Mouse (Mus musculus): ENCODE measurements around the gene Pms1. TPM values are rescaled to one million over a fixed set of nuclear protein-coding genes. Genes with fewer than 3 reads are reported as not detected.

The Pms1 gene
- total and polyA plus RNA-seq, 3 experiments = 16.7 to 23.2 (median 16.8) TPM

DNA sequence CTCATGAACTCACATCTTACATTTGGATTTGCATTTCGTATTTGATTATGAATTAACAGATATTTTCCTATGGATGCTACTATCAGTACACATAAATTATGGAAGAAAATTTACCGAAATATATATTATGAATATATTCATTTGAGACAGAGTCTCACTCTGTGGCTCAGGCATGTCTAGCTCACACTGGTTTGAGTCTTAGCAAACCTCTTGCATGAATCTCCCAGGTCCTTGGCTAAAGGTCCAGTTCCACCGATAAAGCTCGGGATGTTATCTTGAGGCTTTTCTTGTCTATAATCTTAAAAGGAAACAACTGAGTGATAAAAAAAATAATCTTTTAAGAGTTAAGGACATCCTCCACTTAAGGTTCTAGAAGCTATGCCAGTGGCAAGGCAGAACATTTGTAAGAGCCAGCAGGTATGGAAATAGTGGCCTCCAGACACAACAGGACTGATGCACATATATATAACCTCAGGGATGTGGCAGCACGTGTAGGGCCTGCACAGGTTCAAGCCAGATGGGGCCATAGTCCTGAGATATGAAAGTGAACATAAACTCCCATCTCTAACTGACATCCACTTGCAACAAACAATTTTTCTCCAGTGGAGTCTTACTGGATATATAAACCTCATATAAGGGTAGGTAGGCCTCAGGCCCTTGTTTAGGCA is 28.1 kb upstream of the Pms1 start:
- no peak for TF ChIP-seq POLR2A (IDR thresholded peaks at IDR 0.05; ENCODE audit: low read depth, low read length)
- no peak for TF ChIP-seq BHLHE40 (IDR thresholded peaks at IDR 0.05; ENCODE audit: low read depth, low read length)
- no peak for TF ChIP-seq MEF2A (IDR thresholded peaks at IDR 0.05; ENCODE audit: borderline replicate concordance, low read depth, low read length)
- TF ChIP-seq MAZ (IDR thresholded peaks at IDR 0.05; ENCODE audit: low read depth, low read length) = no peak
- TF ChIP-seq ZMIZ1 (IDR thresholded peaks at IDR 0.05; ENCODE audit: low read depth, low read length) = no peak
- TF ChIP-seq USF2 (conservative IDR thresholded peaks at IDR 0.05; ENCODE audit: low read depth, low read length) = no peak
- no peak for TF ChIP-seq ZC3H11A (IDR thresholded peaks at IDR 0.05; ENCODE audit: low read depth, low read length)
- no peak for TF ChIP-seq CTCF (conservative IDR thresholded peaks at IDR 0.05 in 1 of 2, IDR thresholded peaks at IDR 0.05 in 1 of 2; ENCODE audit: low read depth in 2 of 2, low read length in 2 of 2)
- TF ChIP-seq KAT2A (IDR thresholded peaks at IDR 0.05; ENCODE audit: insufficient replicate concordance, low read length) = no peak
- TF ChIP-seq RAD21 (IDR thresholded peaks at IDR 0.05; ENCODE audit: low read depth, low read length) = no peak
- no peak for TF ChIP-seq ZNF384 (IDR thresholded peaks at IDR 0.05; ENCODE audit: low read depth, low read length)
- TF ChIP-seq ZKSCAN1 (IDR thresholded peaks at IDR 0.05; ENCODE audit: borderline replicate concordance, low read depth, low read length) = no peak
- TF ChIP-seq NRF1 (IDR thresholded peaks at IDR 0.05; ENCODE audit: low read depth, low read length) = no peak
- in situ Hi-C loops (cut with MboI; ENCODE audit: low pct_ligation_motif_present, low pct_unique_long_range_greater_than_20kb, low sequenced_read_pairs) = no loop called here
- no peak overlapping the region for H3K9ac ChIP-seq (ENCODE audit: insufficient read depth, low read depth)
- H3K4me1 ChIP-seq (ENCODE audit: control insufficient read depth in 1 of 2, insufficient read depth in 2 of 2) = no peaks in the 10 kb centered on the region
- no peaks in the 10 kb centered on the region for H3K27me3 ChIP-seq (replicated peaks)
- no peaks in the 10 kb centered on the region for H3K79me2 ChIP-seq (replicated peaks; ENCODE audit: control insufficient read depth, extremely low read depth, insufficient read depth, poor library complexity, severe bottlenecking)
- dilution Hi-C loops (cut with MboI; ENCODE audit: extremely low pct_ligation_motif_present, extremely low pct_unique_long_range_greater_than_20kb, low sequenced_read_pairs) = no loop called here
- DNase-seq (ENCODE audit: extremely low read depth) = no peak
- H3K4me3 ChIP-seq (replicated peaks in 1 of 3; ENCODE audit: low read depth in 2 of 3, low read length in 2 of 3, poor library complexity in 1 of 3) = no peak overlapping the region
- H3K4me2 ChIP-seq (ENCODE audit: insufficient read depth, low read depth, poor library complexity, severe bottlenecking) = no peak overlapping the region
- H3K27ac ChIP-seq (ENCODE audit: insufficient read depth, low read depth) = no peak overlapping the region
- H3K9me3 ChIP-seq (replicated peaks; ENCODE audit: low read length) = no peaks in the 10 kb centered on the region
- peaks cover 11 to 30% of the 10 kb centered on the region in 2 experiments for H3K36me3 ChIP-seq (replicated peaks in 1 of 2; ENCODE audit: control insufficient read depth in 1 of 2, insufficient read depth in 1 of 2, low read length in 1 of 2)

DNA sequence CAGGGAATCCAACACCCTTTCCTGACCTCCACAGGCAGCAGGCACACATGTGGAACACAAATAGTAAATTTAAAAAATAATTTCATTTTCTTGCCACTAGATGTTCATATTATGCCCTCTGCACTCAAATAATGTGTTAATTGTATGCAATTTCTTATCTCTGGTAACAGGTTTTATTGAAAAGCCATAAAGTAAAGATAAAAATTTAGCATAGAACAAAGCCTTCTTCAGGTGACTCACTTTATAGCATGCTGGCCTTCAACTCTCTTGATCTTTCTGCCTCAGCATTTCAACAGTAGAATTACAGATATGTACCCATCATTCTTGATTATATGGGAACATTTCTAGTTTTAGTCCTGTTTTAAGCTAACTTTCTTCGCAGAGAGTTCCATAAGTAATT is 27.5 kb upstream of the Pms1 start:
- H3K9ac ChIP-seq (ENCODE audit: insufficient read depth, low read depth) = no peak overlapping the region
- DNase-seq (ENCODE audit: extremely low read depth) = no peak

More for the DNA sequence above, 27.5 kb upstream of the Pms1 start:
- no peaks in the 10 kb centered on the region for H3K4me1 ChIP-seq (ENCODE audit: control insufficient read depth in 1 of 2, insufficient read depth in 2 of 2)
- H3K36me3 ChIP-seq (replicated peaks in 1 of 2; ENCODE audit: control insufficient read depth in 1 of 2, insufficient read depth in 1 of 2, low read length in 1 of 2) = peaks cover 11 to 34% of the 10 kb centered on the region in 2 experiments
- H3K27ac ChIP-seq (ENCODE audit: insufficient read depth, low read depth) = no peak overlapping the region
- H3K27me3 ChIP-seq (replicated peaks) = no peaks in the 10 kb centered on the region
- no peaks in the 10 kb centered on the region for H3K79me2 ChIP-seq (replicated peaks; ENCODE audit: control insufficient read depth, extremely low read depth, insufficient read depth, poor library complexity, severe bottlenecking)
- in situ Hi-C loops (cut with MboI; ENCODE audit: low pct_ligation_motif_present, low pct_unique_long_range_greater_than_20kb, low sequenced_read_pairs) (no loop called here), dilution Hi-C loops (cut with MboI; ENCODE audit: extremely low pct_ligation_motif_present, extremely low pct_unique_long_range_greater_than_20kb, low sequenced_read_pairs) (no loop called here)
- TF ChIP-seq GABPA (IDR thresholded peaks at IDR 0.05; ENCODE audit: insufficient replicate concordance, low read depth, low read length) (no peak), BHLHE40 (IDR thresholded peaks at IDR 0.05; ENCODE audit: low read depth, low read length) (no peak), ZKSCAN1 (IDR thresholded peaks at IDR 0.05; ENCODE audit: borderline replicate concordance, low read depth, low read length) (no peak), SMC3 (IDR thresholded peaks at IDR 0.05; ENCODE audit: low read depth, low read length) (no peak), JUND (conservative IDR thresholded peaks at IDR 0.05; ENCODE audit: low read depth, low read length) (no peak), USF2 (conservative IDR thresholded peaks at IDR 0.05; ENCODE audit: low read depth, low read length) (no peak), CTCF (conservative IDR thresholded peaks at IDR 0.05 in 1 of 2, IDR thresholded peaks at IDR 0.05 in 1 of 2; ENCODE audit: low read depth in 2 of 2, low read length in 2 of 2) (no peak), ELF1 (IDR thresholded peaks at IDR 0.05; ENCODE audit: low read depth, low read length) (no peak), CHD2 (IDR thresholded peaks at IDR 0.05; ENCODE audit: low read length) (no peak), MAX (IDR thresholded peaks at IDR 0.05; ENCODE audit: low read length) (no peak), TBP (conservative IDR thresholded peaks at IDR 0.05; ENCODE audit: low read depth, low read length) (no peak), MAFK (IDR thresholded peaks at IDR 0.05; ENCODE audit: insufficient replicate concordance, low read length) (no peak), ZNF384 (IDR thresholded peaks at IDR 0.05; ENCODE audit: low read depth, low read length) (no peak), UBTF (IDR thresholded peaks at IDR 0.05; ENCODE audit: low read depth, low read length) (no peak), MEF2A (IDR thresholded peaks at IDR 0.05; ENCODE audit: borderline replicate concordance, low read depth, low read length) (no peak), RCOR1 (conservative IDR thresholded peaks at IDR 0.05; ENCODE audit: low read depth, low read length) (no peak), MXI1 (IDR thresholded peaks at IDR 0.05; ENCODE audit: low read depth, low read length) (no peak), ZMIZ1 (IDR thresholded peaks at IDR 0.05; ENCODE audit: low read depth, low read length) (no peak)
- no peak overlapping the region for H3K4me2 ChIP-seq (ENCODE audit: insufficient read depth, low read depth, poor library complexity, severe bottlenecking)
- no peaks in the 10 kb centered on the region for H3K9me3 ChIP-seq (replicated peaks; ENCODE audit: low read length)
- H3K4me3 ChIP-seq (replicated peaks in 1 of 3; ENCODE audit: low read depth in 2 of 3, low read length in 2 of 3, poor library complexity in 1 of 3) = no peak overlapping the region
